16 mouse cellular contexts compared by ENCODE assay signal in genomic region chr5:139827593-139827992, GRCm38 (mm10). TPM values are rescaled to one million over a fixed set of nuclear protein-coding genes. Genes with fewer than 3 reads are reported as not detected.
DNase-seq lines count a peak whose midpoint lies in the region; ATAC-seq and TF ChIP-seq lines count a peak whose summit lies in the region.
"Had no signal": no experiment of that assay in that cellular context is flagged by ENCODE, and none has a peak within 500 bp of the region (broad histone marks: within the 10 kb centered on the region; RNA-seq: fewer than 3 reads in every experiment).

No protein-coding gene starts in this region.

- no peak overlapping the region for H3K9ac ChIP-seq in liver, embryonic 12.5 days
- no peak overlapping the region for H3K9ac ChIP-seq in CH12.LX (ENCODE audit: insufficient read depth, low read depth)
- H3K9ac ChIP-seq in liver, embryonic 13.5 days, result no peak overlapping the region

- no peak overlapping the region for H3K4me3 ChIP-seq in cerebellum, adult 2 months (replicated peaks; ENCODE audit: insufficient read depth, low read depth, low read length)
- no peak overlapping the region for H3K4me3 ChIP-seq in liver, embryonic 12.5 days
- H3K4me3 ChIP-seq in CH12.LX (replicated peaks in 1 of 3; ENCODE audit: low read depth in 2 of 3, low read length in 2 of 3, poor library complexity in 1 of 3), result no peak overlapping the region
- H3K4me3 ChIP-seq in liver, embryonic 13.5 days (replicated peaks), result no peak overlapping the region

- DNase-seq in cerebellum, adult 2 months, result no peak
- no peak for DNase-seq in cerebellum, postnatal 4 days (ENCODE audit: low spot score in 2 of 2)
- no peak for DNase-seq in liver
- DNase-seq in CH12.LX (ENCODE audit: extremely low read depth), result peak; percentile 33
- no peak for DNase-seq in liver, embryonic 13.5 days
- no peak for DNase-seq in c-Kit-positive CD71-positive TER-119-positive erythroid progenitor cells, embryonic 14.5 days (ENCODE audit: low spot score)
- DNase-seq: gastrocnemius, postnatal 25 days had no signal

- TF ChIP-seq RAD21 in CH12.LX (IDR thresholded peaks at IDR 0.05; ENCODE audit: low read depth, low read length), result no peak

- peaks cover 27% of the 10 kb centered on the region for H3K36me3 ChIP-seq in liver, embryonic 12.5 days
- peaks cover 19 to 28% of the 10 kb centered on the region in 2 experiments for H3K36me3 ChIP-seq in CH12.LX (replicated peaks in 1 of 2; ENCODE audit: control insufficient read depth in 1 of 2, insufficient read depth in 1 of 2, low read length in 1 of 2)
- peaks cover 23% of the 10 kb centered on the region for H3K36me3 ChIP-seq in liver, embryonic 13.5 days

- H3K4me2 ChIP-seq in liver, embryonic 12.5 days, result 0 out of 2 replicates have a peak overlapping the region, but pooled peaks have one; percentile 77
- H3K4me2 ChIP-seq in CH12.LX (ENCODE audit: insufficient read depth, low read depth, poor library complexity, severe bottlenecking), result no peak overlapping the region
- H3K4me2 ChIP-seq in liver, embryonic 13.5 days, result 0 out of 2 replicates have a peak overlapping the region, but pooled peaks have one; percentile 97

- peak; percentile 23; the same call in 1 of the 2 replicates for TF ChIP-seq CTCF in cerebellum, adult 2 months (IDR thresholded peaks at IDR 0.05; ENCODE audit: borderline replicate concordance, insufficient read depth, low read depth, low read length)
- TF ChIP-seq CTCF in CH12.LX (conservative IDR thresholded peaks at IDR 0.05 in 1 of 2, IDR thresholded peaks at IDR 0.05 in 1 of 2; ENCODE audit: low read depth in 2 of 2, low read length in 2 of 2), result peak; percentile 36 to 38; a peak in 3 of 4 replicates

- no peaks in the 10 kb centered on the region for H3K27me3 ChIP-seq in cerebellum, adult 2 months (ENCODE audit: control insufficient read depth, insufficient read depth, low read length)
- no peaks in the 10 kb centered on the region for H3K27me3 ChIP-seq in liver, embryonic 12.5 days (replicated peaks)
- no peaks in the 10 kb centered on the region for H3K27me3 ChIP-seq in CH12.LX (replicated peaks)
- no peaks in the 10 kb centered on the region for H3K27me3 ChIP-seq in liver, embryonic 13.5 days
- H3K27me3 ChIP-seq: embryonic facial prominence, embryonic 12.5 days had no signal

- H3K4me1 ChIP-seq in cerebellum, adult 2 months (ENCODE audit: control insufficient read depth, insufficient read depth, low read length), result 0 out of 2 replicates have a peak, but pooled peaks cover 4% of the 10 kb centered on the region
- peaks cover 42% of the 10 kb centered on the region for H3K4me1 ChIP-seq in liver, embryonic 12.5 days
- H3K4me1 ChIP-seq in CH12.LX (ENCODE audit: control insufficient read depth in 1 of 2, insufficient read depth in 2 of 2), result peaks cover 5 to 35% of the 10 kb centered on the region in 2 experiments; a peak in 3 of 4 replicates
- H3K4me1 ChIP-seq in liver, embryonic 13.5 days (replicated peaks), result peaks cover 25% of the 10 kb centered on the region

- H3K27ac ChIP-seq in cerebellum, adult 2 months (ENCODE audit: insufficient read depth, low read length), result no peak overlapping the region
- no peak overlapping the region for H3K27ac ChIP-seq in liver, embryonic 12.5 days
- no peak overlapping the region for H3K27ac ChIP-seq in CH12.LX (ENCODE audit: insufficient read depth, low read depth)
- no peak overlapping the region for H3K27ac ChIP-seq in liver, embryonic 13.5 days
- H3K27ac ChIP-seq: embryonic facial prominence, embryonic 12.5 days; forebrain, embryonic 12.5 days had no signal

- TF ChIP-seq EP300 in CH12.LX (IDR thresholded peaks at IDR 0.05; ENCODE audit: low read length), result no peak

- H3K9me3 ChIP-seq in liver, embryonic 12.5 days (replicated peaks), result no peaks in the 10 kb centered on the region
- peaks cover 2% of the 10 kb centered on the region for H3K9me3 ChIP-seq in CH12.LX (replicated peaks; ENCODE audit: low read length)
- no peaks in the 10 kb centered on the region for H3K9me3 ChIP-seq in liver, embryonic 13.5 days (replicated peaks)
- H3K9me3 ChIP-seq: embryonic facial prominence, embryonic 12.5 days; forebrain, embryonic 12.5 days; heart, embryonic 15.5 days had no signal

- peaks cover 13% of the 10 kb centered on the region for H3K79me2 ChIP-seq in CH12.LX (replicated peaks; ENCODE audit: control insufficient read depth, extremely low read depth, insufficient read depth, poor library complexity, severe bottlenecking)

- in situ Hi-C loops in CH12.LX (cut with MboI; ENCODE audit: low pct_ligation_motif_present, low pct_unique_long_range_greater_than_20kb, low sequenced_read_pairs), result loop anchor here (25.0 kb wide), 1 partner anchor 460 kb away; no protein-coding TSS in a partner anchor

- whole genome bisulfite sequencing in cerebellum, adult 2 months, result 94% methylated on average over 1 of the region's 1 CpGs
- 80% methylated on average over 1 of the region's 1 CpGs for WGBS in liver, embryonic 12.5 days (ENCODE audit: insufficient replicate concordance)
- WGBS in liver, embryonic 13.5 days (ENCODE audit: insufficient replicate concordance), result 83% methylated on average over 1 of the region's 1 CpGs

- ATAC-seq in liver, embryonic 12.5 days, result no peak
- ATAC-seq in liver, embryonic 13.5 days (ENCODE audit: low read depth), result no peak
- no peak for ATAC-seq in monocyte, adult 5-6 weeks (replicated peaks; ENCODE audit: insufficient number of reproducible peaks, low FRiP score, low TSS enrichment, poor library complexity, severe bottlenecking)
- ATAC-seq: inflammation-experienced regulatory T-cells, adult 6 months had no signal

- TF ChIP-seq POLR2A in cerebellum, adult 2 months (IDR thresholded peaks at IDR 0.05; ENCODE audit: borderline replicate concordance, insufficient read depth, low read length), result no peak
- TF ChIP-seq POLR2A in CH12.LX (IDR thresholded peaks at IDR 0.05; ENCODE audit: low read depth, low read length), result no peak

- dilution Hi-C loops in CH12.LX (cut with MboI; ENCODE audit: extremely low pct_ligation_motif_present, extremely low pct_unique_long_range_greater_than_20kb, low sequenced_read_pairs), result no loop called here

TF ChIP-seq in CH12.LX, 34 proteins besides CTCF, POLR2A, EP300 and RAD21:
- TF ChIP-seq E2F4 (IDR thresholded peaks at IDR 0.05; ENCODE audit: insufficient replicate concordance, low read depth, low read length), result no peak
- TF ChIP-seq TCF12 (IDR thresholded peaks at IDR 0.05; ENCODE audit: low read depth, low read length), result no peak
- no peak for TF ChIP-seq JUN (IDR thresholded peaks at IDR 0.05; ENCODE audit: insufficient read depth, low read depth, low read length)
- TF ChIP-seq UBTF (IDR thresholded peaks at IDR 0.05; ENCODE audit: low read depth, low read length), result no peak
- no peak for TF ChIP-seq USF2 (conservative IDR thresholded peaks at IDR 0.05; ENCODE audit: low read depth, low read length)
- TF ChIP-seq HCFC1 (IDR thresholded peaks at IDR 0.05; ENCODE audit: low read depth, low read length), result no peak
- TF ChIP-seq CHD1 (IDR thresholded peaks at IDR 0.05; ENCODE audit: low read depth, low read length), result no peak

RNA-seq across cellular contexts. Expression of gene Psmg3, which starts 0.9 kb away (rescaled TPM):
- polyA plus RNA-seq in cerebellum, adult 2 months (2012; rRNA removed), result 33.9 and 36.3 TPM in 2 replicates
- polyA plus RNA-seq in liver, embryonic 12.5 days (2016; fragmentation: Nextera tagmentation; extraction: Ambion mirVana), result 75.6 and 80.9 TPM in 2 replicates
- total RNA-seq in CH12.LX (2012; rRNA removed), result 43.5 and 60.1 TPM in 2 replicates
- 92.5 and 101 TPM in 2 replicates for total RNA-seq in CH12.LX (2014; rRNA removed)
- 57.3 and 61.3 TPM in 2 replicates for polyA plus RNA-seq in CH12.LX (2012; ENCODE audit: insufficient read length, low read depth)
- polyA plus RNA-seq in liver, embryonic 13.5 days (2015; fragmentation: Nextera tagmentation; extraction: Ambion mirVana), result 68.7 and 70.5 TPM in 2 replicates
- 3.5 to 12.3 TPM (median 7.6 TPM) in 3 replicates for total RNA-seq in monocyte, adult 5-6 weeks (2017)

RNA-seq across cellular contexts. Expression of gene Gm26938, which starts 1.4 kb away (rescaled TPM):
- polyA plus RNA-seq in cerebellum, adult 2 months (2012; rRNA removed), result not detected in 2 replicates
- not detected in 2 replicates for polyA plus RNA-seq in liver, embryonic 12.5 days (2016; fragmentation: Nextera tagmentation; extraction: Ambion mirVana)
- not detected in 2 replicates for total RNA-seq in CH12.LX (2012; rRNA removed)
- not detected in 2 replicates for total RNA-seq in CH12.LX (2014; rRNA removed)
- polyA plus RNA-seq in CH12.LX (2012; ENCODE audit: insufficient read length, low read depth), result not detected in 2 replicates
- not detected in 2 replicates for polyA plus RNA-seq in liver, embryonic 13.5 days (2015; fragmentation: Nextera tagmentation; extraction: Ambion mirVana)
- total RNA-seq in monocyte, adult 5-6 weeks (2017), result not detected in 3 replicates
- total RNA-seq: gastrocnemius, postnatal 25 days; layer of hippocampus, adult 8-10 months; left cerebral cortex, postnatal 36 days had no signal
- polyA plus RNA-seq: embryonic facial prominence, embryonic 12.5 days; forebrain, embryonic 12.5 days; heart, embryonic 15.5 days; inflammation-experienced regulatory T-cells, adult 6 months; lung, embryonic 16.5 days had no signal

RNA-seq across cellular contexts. Expression of gene Tmem184a, which starts 7.9 kb away (rescaled TPM):
- 0.54 and 0.71 TPM in 2 replicates for polyA plus RNA-seq in cerebellum, adult 2 months (2012; rRNA removed)
- polyA plus RNA-seq in liver, embryonic 12.5 days (2016; fragmentation: Nextera tagmentation; extraction: Ambion mirVana), result 1.6 TPM in 2 replicates
- total RNA-seq in CH12.LX (2012; rRNA removed), result 0.08 TPM in 1 of 2 replicates, not detected in the other
- total RNA-seq in CH12.LX (2014; rRNA removed), result 0.08 and 0.20 TPM in 2 replicates
- polyA plus RNA-seq in CH12.LX (2012; ENCODE audit: insufficient read length, low read depth), result 0.16 TPM in 2 replicates
- polyA plus RNA-seq in liver, embryonic 13.5 days (2015; fragmentation: Nextera tagmentation; extraction: Ambion mirVana), result 0.68 and 0.89 TPM in 2 replicates
- total RNA-seq in monocyte, adult 5-6 weeks (2017), result 0.67 TPM in 1 of 3 replicates, not detected in the others

RNA-seq across cellular contexts. Expression of gene Mafk, which starts 36.3 kb away (rescaled TPM):
- 6.8 and 7.8 TPM in 2 replicates for polyA plus RNA-seq in cerebellum, adult 2 months (2012; rRNA removed)
- polyA plus RNA-seq in liver, embryonic 12.5 days (2016; fragmentation: Nextera tagmentation; extraction: Ambion mirVana), result 47.7 and 48.9 TPM in 2 replicates
- 16.4 and 20.0 TPM in 2 replicates for total RNA-seq in CH12.LX (2012; rRNA removed)
- 23.6 and 23.8 TPM in 2 replicates for total RNA-seq in CH12.LX (2014; rRNA removed)
- polyA plus RNA-seq in CH12.LX (2012; ENCODE audit: insufficient read length, low read depth), result 24.1 and 24.7 TPM in 2 replicates
- polyA plus RNA-seq in liver, embryonic 13.5 days (2015; fragmentation: Nextera tagmentation; extraction: Ambion mirVana), result 41.6 and 44.9 TPM in 2 replicates
- 73.5 to 94.4 TPM (median 82.2 TPM) in 3 replicates for total RNA-seq in monocyte, adult 5-6 weeks (2017)

RNA-seq across cellular contexts. Expression of gene Ints1, which starts 52.1 kb away (rescaled TPM):
- polyA plus RNA-seq in cerebellum, adult 2 months (2012; rRNA removed), result 64.4 and 70.8 TPM in 2 replicates
- 21.8 and 23.3 TPM in 2 replicates for polyA plus RNA-seq in liver, embryonic 12.5 days (2016; fragmentation: Nextera tagmentation; extraction: Ambion mirVana)
- total RNA-seq in CH12.LX (2012; rRNA removed), result 88.2 and 94.0 TPM in 2 replicates
- 19.8 and 23.2 TPM in 2 replicates for total RNA-seq in CH12.LX (2014; rRNA removed)
- polyA plus RNA-seq in CH12.LX (2012; ENCODE audit: insufficient read length, low read depth), result 47.4 and 72.1 TPM in 2 replicates
- polyA plus RNA-seq in liver, embryonic 13.5 days (2015; fragmentation: Nextera tagmentation; extraction: Ambion mirVana), result 12.7 and 13.8 TPM in 2 replicates
- total RNA-seq in monocyte, adult 5-6 weeks (2017), result 28.1 to 36.6 TPM (median 32.7 TPM) in 3 replicates
